Mouse (Mus musculus): ENCODE measurements at regions not wholly inside any gene's neighbourhood (a gene's known extent, or its start where the extent isn't known, plus 50 kb on each side); places are given as distances from the start of the nearest gene placed in this dataset.
A peak's percentile ranks its signal among the peaks of the same experiment; 100 is the strongest.

DNA sequence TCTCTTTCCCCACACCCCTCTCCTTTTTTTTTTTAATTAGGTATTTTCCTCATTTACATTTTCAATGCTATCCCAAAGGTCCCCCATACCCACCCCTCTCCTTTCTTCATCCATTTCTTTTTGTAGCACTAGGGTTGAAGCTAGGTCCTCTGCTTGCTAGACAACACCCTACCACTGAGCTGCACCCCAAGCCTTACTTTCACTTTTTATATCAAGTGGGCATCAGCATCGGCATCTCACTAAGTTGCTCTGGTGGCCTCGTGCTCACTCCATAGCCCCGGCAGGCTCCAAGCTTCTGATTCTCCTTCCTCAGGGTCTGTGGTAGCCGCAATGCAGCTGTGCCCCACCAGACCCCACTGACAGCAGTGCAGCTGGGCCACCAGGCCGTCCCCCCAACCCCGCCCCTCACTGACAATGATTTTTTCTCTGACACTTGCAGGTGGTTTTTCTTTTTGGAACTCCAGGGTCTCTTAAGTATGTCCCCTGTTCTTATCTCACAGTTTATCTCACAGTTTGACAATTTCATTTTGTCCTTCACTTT, 77.5 kb downstream of the Nufip1 start:
- no peak for DNase-seq (ENCODE audit: inconsistent age in 2 of 2, low spot score in 1 of 2)

DNA sequence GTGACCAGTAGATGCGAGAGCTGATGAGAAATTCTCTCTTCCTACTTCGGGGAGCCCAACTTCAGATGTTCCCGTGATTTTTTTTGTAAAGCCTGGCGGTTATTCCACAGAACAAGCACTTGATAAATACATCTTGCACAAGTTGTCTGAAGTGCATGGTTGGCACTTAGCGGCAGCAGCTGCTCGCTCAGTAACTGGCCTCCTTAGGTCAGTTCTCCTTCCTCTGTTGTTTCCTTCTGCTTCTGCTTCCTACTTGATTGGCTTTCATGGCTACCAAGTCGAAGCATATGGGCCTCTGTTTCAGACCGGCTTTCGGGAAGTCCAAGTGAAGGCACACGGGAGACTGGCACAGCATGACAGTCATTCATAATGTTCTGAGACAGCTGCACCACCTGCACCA, 84.6 kb downstream of the Nufip1 start:
- no peak for DNase-seq (ENCODE audit: inconsistent age in 2 of 2, low spot score in 1 of 2)

DNA sequence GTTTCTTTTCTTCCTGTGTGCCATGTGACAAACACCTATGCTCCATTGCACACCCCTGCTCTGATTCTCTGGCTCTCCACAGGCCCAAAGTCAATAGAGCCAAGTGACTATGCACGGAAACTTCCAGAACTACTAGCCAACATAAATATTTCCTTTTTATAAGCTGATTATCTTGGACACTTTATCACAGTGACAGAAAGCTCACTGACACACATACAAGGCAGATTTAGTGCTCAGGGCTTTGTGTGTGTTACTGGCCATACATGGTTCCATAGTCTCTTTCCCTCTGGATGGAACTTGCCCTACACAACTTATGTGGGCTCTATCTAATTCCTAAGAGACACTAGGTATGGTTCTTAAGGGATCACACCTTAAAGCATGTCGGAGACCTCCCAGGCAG, 86.7 kb downstream of the Nufip1 start:
- DNase-seq (ENCODE audit: inconsistent age in 2 of 2, low spot score in 1 of 2), result no peak

DNA sequence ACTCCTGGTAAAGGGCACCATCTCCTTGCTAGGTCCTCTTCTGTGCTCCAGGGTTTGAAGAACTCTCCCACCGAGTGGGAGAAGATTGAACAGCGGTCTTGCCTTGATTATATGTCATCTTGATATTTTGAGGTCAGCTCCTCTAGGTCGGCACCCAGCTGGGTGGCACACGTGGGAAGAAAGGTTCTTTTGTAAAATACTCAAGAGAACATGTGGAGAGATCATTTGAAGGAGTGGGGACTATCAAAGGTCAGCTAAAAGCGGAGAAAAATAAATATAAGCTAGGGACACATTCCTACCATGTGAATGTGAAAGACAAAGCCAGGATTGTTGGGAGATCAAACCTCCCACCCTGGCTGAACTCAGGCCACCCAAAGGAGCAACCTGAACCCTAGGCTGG, 87.7 kb downstream of the Nufip1 start:
- DNase-seq (ENCODE audit: inconsistent age in 2 of 2, low spot score in 1 of 2), result no peak

DNA sequence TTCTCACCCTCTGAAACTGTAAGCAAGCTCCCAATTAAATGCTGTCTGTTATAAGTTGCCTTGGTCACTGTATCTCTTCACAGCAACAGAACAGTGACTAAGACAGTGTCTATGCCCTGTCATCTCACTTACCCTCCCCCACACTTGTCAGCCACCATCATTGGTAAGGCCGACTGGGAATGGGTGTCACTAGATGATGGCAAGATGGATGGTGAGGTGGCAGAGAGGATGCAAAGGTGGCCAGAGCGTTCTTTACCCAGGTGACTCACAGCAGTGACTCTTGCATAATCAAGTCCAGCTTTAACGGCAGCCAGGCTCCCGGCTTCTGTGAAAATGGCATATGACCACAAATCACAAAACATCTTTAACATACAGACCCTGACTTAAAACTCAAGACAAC, 91.9 kb downstream of the Nufip1 start:
- DNase-seq (ENCODE audit: inconsistent age in 2 of 2, low spot score in 1 of 2), result no peak

DNA sequence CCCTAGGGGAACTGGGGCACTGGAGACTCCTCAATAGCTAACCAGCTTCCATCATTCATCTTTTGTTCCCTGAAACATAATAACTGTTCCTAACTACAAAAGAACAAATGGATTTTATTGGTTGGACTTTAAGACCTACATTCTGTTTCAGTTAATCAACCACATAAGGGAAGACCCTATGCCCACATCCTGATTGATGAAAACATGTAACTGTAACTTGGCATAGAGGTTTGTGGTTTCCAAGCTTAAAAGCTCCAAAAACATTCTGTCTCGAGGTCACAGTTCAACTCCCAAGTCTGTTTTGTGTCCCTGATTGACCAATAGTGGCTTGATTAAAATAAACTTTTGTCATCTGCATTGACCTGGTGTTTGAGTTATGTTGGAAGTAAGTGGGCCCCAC, 92.4 kb downstream of the Nufip1 start:
- no peak for DNase-seq (ENCODE audit: inconsistent age in 2 of 2, low spot score in 1 of 2)

DNA sequence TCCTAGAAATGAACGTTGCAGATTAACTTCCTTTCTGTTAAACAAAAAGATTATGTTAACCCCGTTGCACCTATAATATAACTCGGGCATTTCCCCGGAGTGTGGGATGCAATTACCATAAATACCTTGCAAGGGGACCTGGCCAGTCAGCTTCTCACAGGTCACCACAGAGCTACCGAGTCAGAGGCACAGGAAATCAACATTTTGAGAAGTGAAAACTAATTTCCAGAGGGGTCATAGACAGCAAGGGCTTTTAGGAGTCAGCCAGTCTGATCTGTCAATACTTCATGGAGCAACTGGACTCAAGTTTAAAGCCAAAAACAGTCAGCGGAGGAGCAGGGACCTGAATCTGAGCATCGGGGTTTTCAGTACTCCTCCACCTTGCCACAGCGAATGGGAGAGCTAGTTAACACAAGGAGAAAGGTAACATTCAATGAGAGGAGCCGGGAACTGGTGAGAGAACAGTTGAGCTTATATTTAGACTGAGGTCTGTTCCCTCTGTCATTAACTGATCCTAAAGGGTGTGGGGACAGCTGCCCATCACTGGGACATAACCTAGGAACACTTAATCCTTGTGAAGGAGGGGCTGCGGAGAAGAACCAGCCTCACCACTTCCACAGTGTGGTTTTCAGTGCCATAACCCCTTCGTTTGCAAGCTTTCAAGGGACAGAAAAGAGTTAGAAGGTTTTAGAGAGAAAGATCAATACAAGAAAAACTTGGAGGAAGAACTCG, 105.9 kb downstream of the Nufip1 start:
- no peak for DNase-seq (ENCODE audit: inconsistent age in 2 of 2, low spot score in 1 of 2)

DNA sequence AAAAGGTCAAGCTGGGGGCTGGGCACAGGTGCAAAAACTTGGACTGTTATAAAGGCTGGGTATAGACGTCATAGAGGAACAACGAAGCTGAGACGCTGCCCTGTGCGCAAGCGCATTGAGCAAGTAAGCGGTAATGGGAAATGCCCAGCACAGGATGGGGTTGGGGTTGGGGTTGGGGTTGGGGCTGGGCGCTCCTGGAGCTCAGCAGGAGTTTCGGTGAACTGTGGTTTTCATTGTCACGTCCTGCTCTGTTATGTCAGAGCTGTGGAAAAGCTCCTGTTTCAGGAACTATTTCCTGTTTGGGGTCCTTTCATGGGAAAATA, 106.4 kb downstream of the Nufip1 start:
- no peak for DNase-seq (ENCODE audit: inconsistent age in 2 of 2, low spot score in 1 of 2)

DNA sequence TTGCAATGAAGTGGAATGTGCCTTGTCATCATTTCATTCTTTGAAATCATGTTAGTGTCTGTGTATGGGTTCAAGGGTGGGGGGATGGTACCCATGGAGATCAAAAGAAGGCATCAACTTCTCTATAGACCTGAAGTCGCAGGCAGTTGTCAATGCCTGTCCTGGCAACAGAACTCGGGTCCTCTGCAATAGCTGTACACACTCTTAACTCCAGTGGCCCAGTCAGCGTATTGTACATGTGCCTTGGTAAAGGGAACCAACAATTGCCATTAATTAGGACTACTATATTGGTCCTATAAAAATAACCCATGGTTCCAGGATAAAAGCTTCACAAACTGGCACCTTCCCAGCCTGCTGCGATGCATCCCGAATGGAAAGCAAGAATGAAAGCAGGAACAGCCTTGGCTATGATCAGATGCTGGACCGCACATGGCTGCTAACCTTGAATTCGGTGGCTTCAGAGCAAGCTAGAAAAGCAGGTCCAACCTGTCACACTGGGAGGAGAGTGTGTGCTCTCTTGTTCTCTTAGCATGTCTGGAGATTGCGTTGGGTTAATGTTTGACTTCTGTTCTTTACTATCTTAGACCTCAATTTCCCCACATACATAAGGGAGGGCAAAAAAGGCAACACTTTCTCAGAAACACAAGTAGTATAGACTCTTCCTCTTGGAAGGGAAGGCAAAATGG, 107.0 kb downstream of the Nufip1 start:
- DNase-seq (ENCODE audit: inconsistent age in 2 of 2, low spot score in 1 of 2), result no peak

DNA sequence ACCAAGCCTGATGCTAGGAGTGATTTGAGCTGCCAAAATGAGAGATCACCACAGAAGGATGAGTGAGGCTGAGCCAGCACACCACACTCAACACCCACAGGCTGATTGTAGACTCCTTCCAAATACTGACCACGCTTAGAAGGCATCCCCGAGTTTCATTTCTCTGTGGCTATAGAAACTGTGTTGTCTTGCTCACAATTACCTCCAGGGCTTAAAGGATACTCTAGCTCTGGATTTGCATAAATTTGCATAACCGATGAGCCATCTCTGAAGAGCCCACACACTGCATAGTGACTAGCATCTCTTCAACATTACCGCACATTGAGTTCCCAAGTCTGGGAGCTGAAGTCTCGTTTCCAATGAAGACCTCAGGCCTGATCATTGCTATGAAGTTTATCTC, 110.3 kb downstream of the Nufip1 start:
- peak in 1 of 2 experiments; percentile 16 for DNase-seq (ENCODE audit: inconsistent age in 2 of 2, low spot score in 1 of 2)

DNA sequence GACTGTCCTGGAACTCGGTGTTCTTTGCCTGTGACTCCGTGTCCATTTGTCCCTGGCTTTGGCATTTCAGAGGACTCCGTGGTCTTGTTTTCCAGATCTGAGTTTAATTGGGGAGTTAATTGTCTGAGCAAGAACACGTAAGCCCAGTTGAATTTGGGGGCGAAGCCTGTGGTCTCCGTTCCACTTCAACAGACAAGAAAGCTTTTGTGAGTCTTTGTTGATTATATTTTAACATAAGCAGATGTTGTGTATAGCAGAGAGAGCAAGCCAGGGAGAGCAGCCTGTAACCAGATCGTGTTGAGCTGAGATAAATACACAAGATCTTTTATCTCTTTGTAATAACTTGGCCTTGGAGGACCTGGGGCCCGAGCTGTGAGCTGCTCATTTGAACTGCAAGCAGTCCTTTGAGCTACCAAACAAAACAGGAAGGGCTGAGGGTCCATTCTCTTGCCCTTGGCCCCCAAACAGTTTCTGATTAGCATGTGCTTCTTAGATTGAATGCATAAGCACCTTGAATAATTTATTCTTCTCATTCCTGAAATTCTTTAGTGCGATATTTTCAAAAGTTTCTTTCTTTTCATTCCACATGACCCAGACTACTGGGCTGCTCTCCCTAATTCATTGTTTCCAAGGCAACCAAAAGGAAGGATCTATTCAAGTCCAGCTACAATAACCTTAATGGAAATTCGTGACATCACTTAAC, 111.1 kb downstream of the Nufip1 start:
- peak; percentile 69 to 82 for DNase-seq (ENCODE audit: inconsistent age in 2 of 2, low spot score in 1 of 2)

DNA sequence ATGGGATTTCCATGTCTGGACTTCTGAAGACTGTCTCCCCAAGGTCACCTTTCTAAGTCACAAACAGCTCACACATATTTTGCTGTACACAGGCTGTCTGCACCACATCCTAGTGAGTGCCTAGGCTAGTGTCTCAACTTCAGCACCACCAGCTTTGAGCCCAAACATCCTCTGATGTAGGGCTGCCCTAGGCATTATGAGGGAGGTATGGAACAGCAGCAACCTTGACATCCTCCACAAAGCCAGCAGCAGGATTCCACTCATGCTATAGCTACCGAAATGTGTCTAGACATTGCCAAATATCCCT, 111.6 kb downstream of the Nufip1 start:
- DNase-seq (ENCODE audit: inconsistent age in 2 of 2, low spot score in 1 of 2), result peak in 1 of 2 experiments; percentile 14

DNA sequence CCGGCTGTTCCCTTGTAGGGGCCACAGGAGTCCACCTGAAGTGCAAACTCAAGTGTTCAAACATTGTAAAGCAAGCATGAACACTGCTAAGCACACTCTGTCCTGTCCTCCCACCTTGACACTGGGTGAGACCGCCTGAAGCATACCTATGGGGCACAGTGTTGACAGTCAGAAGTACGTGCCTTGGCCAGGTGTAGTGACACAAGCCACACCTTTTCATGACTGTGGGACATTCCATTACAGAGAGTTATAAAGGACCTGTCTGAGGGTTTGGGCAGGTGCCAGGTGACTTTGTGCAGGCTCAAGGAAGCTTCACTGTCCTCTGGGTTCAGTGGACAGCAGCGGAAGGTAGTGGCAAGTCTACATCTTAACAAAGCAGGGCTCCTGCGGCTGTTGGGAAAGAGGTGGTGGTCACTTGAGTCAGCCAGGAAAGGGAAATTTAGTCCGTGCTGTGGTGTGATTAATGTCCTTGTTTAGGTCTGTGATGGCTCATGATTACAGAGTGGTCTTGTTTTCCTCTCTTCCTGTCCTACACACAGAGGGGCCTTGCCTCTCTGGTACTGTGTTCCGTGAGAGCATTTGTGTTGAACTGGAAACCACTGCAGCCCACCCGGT, 112.5 kb downstream of the Nufip1 start:
- peak in 1 of 2 experiments; percentile 12 for DNase-seq (ENCODE audit: inconsistent age in 2 of 2, low spot score in 1 of 2)

DNA sequence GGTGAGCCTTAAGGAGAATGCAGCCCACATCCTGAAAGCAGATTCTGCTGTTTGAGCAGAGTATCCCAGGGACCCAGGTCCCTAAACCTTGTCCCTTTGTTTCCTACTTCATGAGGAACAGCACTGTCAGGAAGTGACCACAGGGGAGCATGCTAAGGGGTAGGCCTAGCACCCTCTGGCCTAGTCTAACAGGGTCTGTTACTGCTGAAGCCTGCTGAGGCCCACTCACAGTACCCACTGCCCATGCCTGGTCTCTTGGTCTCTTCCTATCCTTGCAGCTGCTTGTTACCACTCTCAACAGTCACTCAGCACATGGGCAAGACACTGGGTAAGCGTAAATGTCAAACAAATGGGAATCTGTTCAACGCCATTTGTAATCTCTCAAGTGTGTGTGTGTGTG, 113.2 kb downstream of the Nufip1 start:
- no peak for DNase-seq (ENCODE audit: inconsistent age in 2 of 2, low spot score in 1 of 2)

DNA sequence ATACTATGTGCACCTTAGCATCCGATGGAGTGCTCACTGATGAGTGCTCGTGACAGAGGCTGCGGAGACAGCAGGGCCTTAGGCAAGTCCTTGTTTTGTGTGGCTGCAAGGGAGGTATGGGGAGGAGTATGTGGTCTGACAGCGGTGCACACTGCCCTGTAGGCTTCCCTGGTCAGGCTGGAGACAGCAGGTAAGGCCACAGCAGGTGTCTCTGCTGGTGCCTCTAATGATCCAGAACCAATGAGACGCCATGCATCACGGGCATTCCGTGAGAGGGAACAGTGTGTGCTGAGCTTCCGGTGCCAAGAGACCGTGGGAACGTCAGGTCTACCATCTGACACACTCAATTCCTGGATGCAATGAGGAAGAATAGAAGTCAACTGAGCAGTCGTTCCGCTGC, 114.8 kb downstream of the Nufip1 start:
- DNase-seq (ENCODE audit: inconsistent age in 2 of 2, low spot score in 1 of 2), result no peak

DNA sequence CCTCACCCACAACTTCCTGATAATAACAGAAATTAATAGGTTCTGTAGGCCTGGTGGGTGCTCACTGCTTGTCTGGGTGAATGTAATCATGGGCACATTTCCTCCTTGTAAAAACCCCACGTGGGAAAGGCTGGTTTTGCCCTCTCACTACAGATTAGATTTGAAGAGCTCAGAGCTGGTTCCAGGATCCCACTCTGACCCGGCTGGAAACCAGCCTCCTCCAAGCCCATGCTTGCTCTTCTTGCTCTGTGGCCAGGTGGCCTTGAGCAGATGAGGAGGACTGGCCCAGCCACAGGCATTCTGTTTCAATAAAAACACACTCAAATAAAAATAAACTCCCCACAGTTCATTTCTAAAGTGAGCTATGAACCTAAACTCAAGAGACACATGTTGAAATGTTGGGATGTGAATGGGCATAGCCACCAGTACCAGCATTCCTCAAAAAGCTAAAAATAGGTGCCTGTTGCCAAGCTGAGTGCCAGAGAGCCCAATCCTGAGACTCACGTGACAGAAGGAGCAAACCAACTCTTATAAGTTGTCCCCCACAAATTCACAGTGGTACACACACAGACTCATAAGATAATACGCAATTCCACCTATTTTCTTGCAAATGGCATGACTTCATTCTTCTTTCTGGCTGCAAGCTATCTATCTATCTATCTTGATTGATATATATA, 116.1 kb downstream of the Nufip1 start:
- no peak for DNase-seq (ENCODE audit: inconsistent age in 2 of 2, low spot score in 1 of 2)

DNA sequence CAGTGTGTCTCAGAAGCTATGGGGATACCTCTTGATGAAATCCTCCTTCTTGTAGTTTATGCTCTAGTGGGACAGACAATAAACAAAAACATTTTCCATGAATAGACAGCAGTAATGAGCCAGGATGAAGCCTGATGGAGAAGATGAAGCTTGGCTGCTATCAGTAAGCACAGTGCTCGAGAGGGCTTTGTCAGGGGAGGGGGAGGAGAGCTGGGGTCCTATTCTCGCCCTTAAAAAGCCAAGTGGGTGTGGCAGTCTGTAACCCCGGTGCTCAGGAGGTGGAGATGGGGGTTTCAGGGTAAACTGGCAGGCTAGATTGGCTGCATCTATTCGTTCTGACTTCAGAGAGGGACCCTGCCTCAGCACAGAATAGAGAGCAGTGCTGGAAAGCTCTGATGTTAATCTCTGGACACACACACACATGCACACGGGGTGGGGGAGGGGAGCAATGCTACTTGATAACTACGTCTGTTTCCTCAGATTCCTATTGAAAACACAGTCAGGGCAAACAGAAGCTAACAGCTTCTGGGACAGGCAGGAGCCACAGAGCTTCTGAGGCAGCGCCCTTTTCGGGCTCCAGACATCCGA, 118.4 kb downstream of the Nufip1 start:
- DNase-seq (ENCODE audit: inconsistent age in 2 of 2, low spot score in 1 of 2), result no peak

DNA sequence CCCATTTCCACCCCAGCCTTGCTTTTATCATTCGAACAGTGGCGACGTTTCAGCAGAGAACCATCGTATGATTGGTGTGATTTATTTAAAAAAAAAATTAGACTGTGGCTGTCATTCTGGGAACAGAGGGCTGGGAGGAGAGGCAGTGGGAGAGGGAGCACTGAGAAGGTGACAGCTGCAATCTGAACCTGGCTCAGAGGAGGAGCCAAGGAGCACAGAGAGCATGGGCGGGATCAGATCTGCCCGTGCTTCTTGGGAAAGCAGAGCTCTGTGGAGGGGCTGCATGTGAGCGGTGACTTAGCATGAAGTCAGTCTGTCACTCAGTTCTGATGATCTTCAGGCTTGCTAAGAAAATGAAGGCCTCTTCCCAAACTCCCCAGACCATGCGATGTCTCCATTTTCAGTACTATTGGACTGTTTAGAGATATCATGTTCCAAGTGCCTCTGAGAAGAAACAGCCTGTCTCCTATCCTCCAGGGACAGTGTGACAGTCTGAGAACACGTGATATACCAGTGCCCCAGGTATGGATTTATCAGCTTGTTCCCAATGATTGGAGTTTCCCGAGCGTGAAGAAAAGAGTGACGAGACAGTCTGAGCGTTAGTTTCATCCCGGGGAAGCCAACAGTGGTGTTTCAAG, 129.3 kb downstream of the Nufip1 start:
- DNase-seq (ENCODE audit: inconsistent age in 2 of 2, low spot score in 1 of 2), result no peak

DNA sequence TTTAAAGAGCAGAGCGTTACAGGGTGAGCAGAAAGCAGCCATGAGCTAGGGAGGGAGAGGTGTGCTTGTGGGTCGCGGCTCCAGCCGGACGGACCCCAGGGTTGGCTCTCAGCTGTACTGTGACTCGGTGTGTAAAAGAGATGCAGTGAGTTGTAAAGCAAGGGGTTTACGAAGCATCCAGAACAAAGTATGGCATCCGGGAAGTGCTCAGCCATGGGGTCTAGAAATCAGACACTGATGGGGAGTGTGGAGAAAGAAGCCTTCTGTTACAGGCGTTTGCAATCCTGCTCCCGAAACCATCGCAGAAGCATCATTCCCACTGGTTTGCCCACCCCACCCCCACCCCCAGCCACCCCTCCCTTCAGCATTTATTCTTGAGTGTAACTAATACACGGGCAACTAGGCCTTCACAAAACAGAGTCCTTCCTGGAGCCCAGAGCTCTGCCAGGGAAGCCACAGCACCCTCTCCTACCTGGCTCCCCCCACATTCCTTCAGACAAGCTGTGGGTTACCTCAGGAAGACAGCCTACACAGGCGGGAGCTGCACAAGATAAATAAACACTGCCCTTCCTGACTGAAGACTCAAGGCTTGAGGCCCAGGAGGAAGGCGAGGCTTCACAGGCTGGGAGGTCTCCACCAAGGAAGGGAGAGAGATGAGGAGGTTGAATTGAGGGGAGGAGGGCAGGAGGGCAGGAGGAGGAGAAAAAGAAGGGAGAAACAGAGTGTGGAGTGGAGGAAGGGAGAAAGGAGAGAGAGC, 133.1 kb downstream of the Nufip1 start:
- DNase-seq (ENCODE audit: inconsistent age in 2 of 2, low spot score in 1 of 2), result no peak
